Mouse (Mus musculus) stomach, postnatal 0 days (tissue): ENCODE data around the gene Mrpl54. TPM values are rescaled to one million over a fixed set of nuclear protein-coding genes. Genes with fewer than 3 reads are reported as not detected.
"Not testable (repeated sequence)": the region's sequence is repeated elsewhere in the genome, so short reads cannot be mapped to it uniquely, and the experiment has no call there.

ENCODE experiments used
- ATAC-seq: fragments of 200-750 bp; cut with Nextera tagmentation; 2 replicates; pipeline ENCODE4 v1.8.0; 2017; ENCODE audit not compliant: low FRiP score, low TSS enrichment
- DNase-seq: peaks from one replicate; pipeline ENCODE4 v3.0.0-alpha.2; 2016; ENCODE audit warnings: low spot score
- H3K27ac ChIP-seq: fragments of 300-500 bp; sonication (generic); replicated peaks from 2 replicates; pipeline ENCODE4 v1.5.1; 2014; ENCODE audit warnings: mild to moderate bottlenecking, control low read depth
- H3K27me3 ChIP-seq: fragments of 300-500 bp; sonication (generic); 2 replicates; pipeline ENCODE4 v1.6.1; 2014; ENCODE audit warnings: low read length; ENCODE audit not compliant: control insufficient read depth, insufficient read depth
- H3K36me3 ChIP-seq: fragments of 300-500 bp; sonication (generic); 2 replicates; pipeline ENCODE4 v1.6.1; 2014; ENCODE audit warnings: low read length, mixed read lengths; ENCODE audit not compliant: control insufficient read depth, insufficient read depth
- H3K4me1 ChIP-seq: fragments of 300-500 bp; sonication (generic); replicated peaks from 2 replicates; pipeline ENCODE4 v1.6.1; 2014; ENCODE audit warnings: antibody characterized with exemption; ENCODE audit not compliant: control insufficient read depth, insufficient read depth
- H3K4me2 ChIP-seq: fragments of 300-500 bp; sonication (generic); replicated peaks from 2 replicates; pipeline ENCODE4 v1.6.1; 2014; ENCODE audit warnings: low read depth, mild to moderate bottlenecking, control low read depth, moderate library complexity
- H3K4me3 ChIP-seq: fragments of 300-500 bp; sonication (generic); 2 replicates; pipeline ENCODE4 v1.5.1; 2014; ENCODE audit warnings: low read depth, low read length, control low read depth
- H3K9ac ChIP-seq: fragments of 300-500 bp; sonication (generic); 2 replicates; pipeline ENCODE4 v1.6.1; 2014; ENCODE audit warnings: mild to moderate bottlenecking, low read length, control low read depth, mixed read lengths
- H3K9me3 ChIP-seq: fragments of 300-500 bp; sonication (generic); 2 replicates; pipeline ENCODE4 v1.6.1; 2016; ENCODE audit warnings: low read length; ENCODE audit not compliant: control insufficient read depth
- CTCF ChIP-seq: IDR thresholded peaks from 2 replicates; pipeline ENCODE4 v1.5.1; 2016; ENCODE audit warnings: antibody characterized with exemption, low read depth, mild to moderate bottlenecking, moderate library complexity
- EP300 ChIP-seq: optimal IDR thresholded peaks from 2 replicates; pipeline ENCODE3; 2016; ENCODE audit warnings: antibody characterized with exemption
- WGBS: fragments of 180-500 bp; shearing (Covaris S2); extraction: QIAGEN DNeasy Blood & Tissue Kit; methylation state at CpG from one replicate; pipeline ENCODE4 v1.1.7; 2014; 5-methylcytosine and 5-hydroxymethylcytosine counted together
- polyA plus RNA-seq: library from polyadenylated mRNA; unstranded; fragments of >200 nt; fragmentation: Nextera tagmentation; extraction: Ambion mirVana; gene quantifications from 2 replicates; pipeline ENCODE4 v1.2.1, GENCODE M21; 2015

The Mrpl54 gene
- polyA plus RNA-seq, 1 experiment from 2014 or later = 210 TPM

GRCm38 (mm10) chr10:81230438-81231332, 36.0 kb downstream of the Mrpl54 start, which contains the start of gene Atcay:
Atcay (minus strand) TSS chr10:81230833.
- Histone ChIP-seq H3K9ac (no peak within 1 kb of the TSS), H3K4me1 (no peaks in the 10 kb centered on the region), H3K27ac (no peak within 1 kb of the TSS), H3K36me3 (no peaks in the 10 kb centered on the region), H3K27me3 (peaks cover 3% of the 10 kb centered on the region; the same call in 1 of the 2 replicates), H3K9me3 (no peaks in the 10 kb centered on the region), H3K4me2 (no peak within 1 kb of the TSS), H3K4me3 (0 out of 2 replicates have a peak within 1 kb of the TSS, but pooled peaks have one; percentile 2)
- TF ChIP-seq CTCF (peak; percentile 74), EP300 (no peak)
- DNase-seq (no peak), ATAC-seq (no peak)
- WGBS = 11% methylated on average over 27 of the region's 27 CpGs

- DNase-seq = no peak
- ATAC-seq = no peak
- no peak overlapping the region for H3K27ac ChIP-seq
- WGBS = 16% methylated on average over 20 of the region's 20 CpGs
- H3K4me3 ChIP-seq = 0 out of 2 replicates have a peak overlapping the region, but pooled peaks have one; percentile 2
- H3K27me3 ChIP-seq = peaks cover 3% of the 10 kb centered on the region; the same call in 1 of the 2 replicates
- no peak for TF ChIP-seq EP300
- no peak for TF ChIP-seq CTCF
- no peaks in the 10 kb centered on the region for H3K36me3 ChIP-seq
- H3K9me3 ChIP-seq = no peaks in the 10 kb centered on the region
- no peak overlapping the region for H3K9ac ChIP-seq
- no peaks in the 10 kb centered on the region for H3K4me1 ChIP-seq
- no peak overlapping the region for H3K4me2 ChIP-seq
Observed at GRCm38 (mm10) chr10:81229735-81230437, 36.8 kb downstream of the Mrpl54 start.

GRCm38 (mm10) chr10:81223731-81224130, 43.0 kb downstream of the Mrpl54 start:
- not testable (repeated sequence) for ATAC-seq, H3K9ac ChIP-seq, H3K27me3 ChIP-seq, H3K36me3 ChIP-seq, DNase-seq, H3K4me1 ChIP-seq, H3K9me3 ChIP-seq, H3K4me3 ChIP-seq, H3K4me2 ChIP-seq, H3K27ac ChIP-seq
- WGBS = 49% methylated on average over 2 of the region's 2 CpGs

- 70% methylated on average over 5 of the region's 5 CpGs for WGBS
- TF ChIP-seq EP300 = no peak
- TF ChIP-seq CTCF = no peak
- H3K4me2 ChIP-seq = no peak overlapping the region
- H3K9ac ChIP-seq = no peak overlapping the region
- no peaks in the 10 kb centered on the region for H3K4me1 ChIP-seq
- no peaks in the 10 kb centered on the region for H3K36me3 ChIP-seq
- DNase-seq = peak; percentile 59
- peak; percentile 83 for ATAC-seq
- no peak overlapping the region for H3K4me3 ChIP-seq
- no peaks in the 10 kb centered on the region for H3K27me3 ChIP-seq
- H3K27ac ChIP-seq = no peak overlapping the region
- H3K9me3 ChIP-seq = no peaks in the 10 kb centered on the region
Observed at GRCm38 (mm10) chr10:81221402-81222015, 45.2 kb downstream of the Mrpl54 start.

- Histone ChIP-seq H3K4me3 (no peak overlapping the region), H3K4me2 (no peak overlapping the region), H3K9me3 (no peaks in the 10 kb centered on the region), H3K4me1 (no peaks in the 10 kb centered on the region), H3K27ac (no peak overlapping the region), H3K9ac (no peak overlapping the region), H3K27me3 (no peaks in the 10 kb centered on the region), H3K36me3 (no peaks in the 10 kb centered on the region)
- DNase-seq = peak; percentile 82
- TF ChIP-seq CTCF = peak; percentile 87
- no peak for TF ChIP-seq EP300
- WGBS = 27% methylated on average over 7 of the region's 7 CpGs
- peak; percentile 68; the same call in 1 of the 2 replicates for ATAC-seq
Observed at GRCm38 (mm10) chr10:81217964-81218363, 48.8 kb downstream of the Mrpl54 start.
